Mouse (Mus musculus) lung, adult 2 months (tissue): ENCODE results near the gene Slc25a26.

Source experiments
- CTCF ChIP-seq: fragments of 200-500 bp; IDR thresholded peaks from 2 replicates; pipeline ENCODE4 v1.5.1; 2011; ENCODE audit warnings: mild to moderate bottlenecking, low read length, control low read depth; ENCODE audit not compliant: insufficient read depth
- POLR2A ChIP-seq: fragments of 200-500 bp; IDR thresholded peaks from 2 replicates; pipeline ENCODE4 v1.6.1; 2011; ENCODE audit warnings: low read depth, mild to moderate bottlenecking, control low read depth, low read length, borderline replicate concordance; ENCODE audit errors: extremely low read depth

DNA sequence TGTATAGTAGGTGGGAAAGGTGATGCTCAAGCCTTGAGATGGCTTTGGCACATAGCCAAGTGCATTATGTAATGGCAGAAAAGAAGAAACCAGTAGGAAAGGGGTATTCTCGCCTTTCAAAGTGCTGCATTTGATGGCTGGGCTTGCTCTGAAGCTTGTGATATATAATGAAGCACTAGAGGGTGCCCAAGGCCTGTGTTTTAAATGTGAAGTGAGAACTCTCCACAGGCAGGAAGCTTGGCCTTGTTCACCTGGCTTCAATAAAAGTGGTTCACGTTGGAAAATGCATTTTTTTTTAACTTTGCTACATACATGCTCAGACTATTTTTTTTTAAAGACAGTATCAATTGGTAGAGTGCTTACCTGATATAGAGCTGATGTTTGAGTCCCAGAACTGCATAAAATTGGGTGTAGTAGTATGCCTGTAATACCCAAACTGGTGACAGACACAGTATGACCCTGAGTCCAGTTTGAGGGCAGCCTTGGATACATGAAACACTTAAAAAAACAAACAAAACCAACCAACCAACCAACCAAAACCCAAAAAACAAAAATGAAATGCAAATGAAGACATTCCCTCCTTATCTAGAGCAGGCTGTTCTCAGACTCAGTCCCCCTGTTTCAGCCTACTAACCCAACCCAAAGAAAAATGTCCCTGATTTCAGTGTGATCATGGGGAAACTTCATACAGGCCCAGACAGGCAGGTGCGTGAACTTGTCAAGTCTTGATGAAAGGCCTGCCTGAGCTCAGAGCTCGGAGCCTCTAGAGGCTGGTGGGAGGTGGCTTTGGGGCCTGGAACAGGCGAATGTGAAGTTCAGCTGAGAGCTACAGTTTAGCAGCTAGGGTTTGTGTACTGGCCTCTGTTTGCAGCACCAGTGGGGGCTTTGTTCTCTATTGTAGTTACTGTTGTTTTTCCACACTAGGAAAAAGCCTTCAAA, 44.0 kb downstream of the Slc25a26 start:
- TF ChIP-seq POLR2A (no peak), CTCF (peak; percentile 17; the same call in 1 of the 2 replicates)
